Mouse (Mus musculus): ENCODE results near the gene Gng2.

Gng2 gene

GRCm38 (mm10) chr14:19858808-19859776, 118.3 kb downstream of the Gng2 start:
- peak; percentile 11 to 19 for DNase-seq

DNA sequence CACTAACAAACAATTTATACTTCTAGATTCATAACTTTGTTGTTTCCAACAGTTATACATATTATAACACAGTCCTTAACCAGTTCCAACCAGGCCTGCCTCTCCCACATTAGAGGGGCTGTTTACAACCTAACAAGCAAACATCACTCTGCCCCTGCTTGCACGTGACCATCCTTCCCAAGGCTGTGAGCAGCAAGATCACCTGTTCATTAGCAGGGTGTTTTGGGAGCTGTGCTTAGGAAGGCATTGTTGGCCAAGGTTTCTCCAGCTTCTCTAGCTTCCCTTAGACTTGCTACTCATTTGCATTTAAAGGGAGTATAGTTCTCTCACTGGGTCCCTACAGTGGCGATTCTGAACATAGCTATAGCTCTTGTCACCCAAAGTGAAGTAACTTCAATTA, 119.1 kb downstream of the Gng2 start:
- no peak for DNase-seq

DNA sequence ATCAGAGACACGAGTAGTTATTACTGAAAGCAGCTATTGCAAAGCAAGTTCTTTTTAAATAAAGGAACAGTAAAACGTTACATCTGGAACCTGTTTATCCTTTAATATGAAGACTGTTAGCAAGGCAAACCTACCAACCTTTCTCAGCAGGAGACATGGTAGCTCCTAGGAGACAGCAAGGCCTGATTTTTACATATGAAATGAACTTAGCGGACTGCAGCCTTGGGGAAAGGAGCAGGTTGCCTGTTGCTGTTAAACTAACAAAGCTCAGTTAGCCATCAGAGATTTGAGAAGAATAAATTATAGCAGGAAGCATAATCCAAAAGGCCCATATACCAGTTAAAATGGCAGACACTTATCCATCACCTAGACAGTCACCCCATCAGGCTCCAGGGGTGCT, 124.0 kb downstream of the Gng2 start:
- no peak for DNase-seq

DNA sequence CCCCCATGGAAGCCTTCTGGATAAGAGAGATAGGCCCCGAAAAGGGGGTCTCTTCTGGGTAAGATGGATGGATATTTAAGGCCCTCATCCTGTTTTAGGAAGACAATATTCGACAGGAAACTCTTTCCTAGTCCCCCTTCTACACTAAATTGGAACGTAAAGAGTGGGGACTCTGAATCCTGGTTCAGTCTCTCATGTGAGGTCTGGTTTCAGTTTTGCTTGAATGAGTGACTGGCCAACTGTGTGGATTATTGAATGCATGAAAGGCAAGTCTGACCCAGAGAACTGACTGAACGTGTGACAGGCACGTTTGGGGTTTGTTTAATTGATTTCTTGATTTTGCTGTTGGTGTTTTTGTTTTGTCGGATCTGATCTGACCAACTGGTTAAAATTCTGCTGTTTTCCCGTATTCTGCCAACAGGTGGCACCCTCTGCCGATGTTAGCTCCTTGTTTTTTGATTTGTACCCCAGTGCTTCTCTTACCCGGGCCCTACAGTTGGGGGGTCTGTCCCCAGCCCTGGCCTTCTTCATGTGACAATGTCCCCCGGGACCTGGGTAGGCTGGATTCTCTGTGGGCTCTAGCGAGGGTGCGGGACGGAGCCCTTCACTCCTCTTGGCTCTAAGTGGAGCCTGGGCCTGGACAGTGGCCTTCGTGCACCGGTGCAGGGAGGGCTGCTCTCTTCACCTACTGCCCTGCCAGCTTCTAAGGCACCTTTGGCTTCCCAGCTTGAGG, 137.7 kb downstream of the Gng2 start:
- peak; percentile 54 to 86 for DNase-seq

- DNase-seq = no peak
Observed at GRCm38 (mm10) chr14:19836289-19836688, 141.1 kb downstream of the Gng2 start.

DNA sequence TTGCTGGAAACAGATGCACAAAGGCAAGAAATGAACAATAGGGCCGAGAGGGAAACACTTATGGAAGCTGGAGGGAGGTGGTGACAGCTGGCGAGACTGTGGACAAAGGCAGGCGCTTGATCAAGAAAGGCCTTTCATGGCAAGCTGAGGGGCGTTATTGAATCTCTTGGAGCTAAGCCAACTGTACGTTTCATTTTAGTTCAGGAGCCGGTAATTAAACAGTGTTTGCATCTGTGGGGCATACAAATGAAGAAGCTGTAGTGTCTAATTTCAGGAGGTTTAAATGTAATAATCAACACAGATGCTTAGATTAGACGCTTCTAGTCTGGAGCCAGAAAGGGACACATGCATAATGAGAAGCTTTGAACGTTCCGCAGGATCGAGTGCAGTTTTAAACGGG, 151.9 kb downstream of the Gng2 start:
- DNase-seq = no peak

DNA sequence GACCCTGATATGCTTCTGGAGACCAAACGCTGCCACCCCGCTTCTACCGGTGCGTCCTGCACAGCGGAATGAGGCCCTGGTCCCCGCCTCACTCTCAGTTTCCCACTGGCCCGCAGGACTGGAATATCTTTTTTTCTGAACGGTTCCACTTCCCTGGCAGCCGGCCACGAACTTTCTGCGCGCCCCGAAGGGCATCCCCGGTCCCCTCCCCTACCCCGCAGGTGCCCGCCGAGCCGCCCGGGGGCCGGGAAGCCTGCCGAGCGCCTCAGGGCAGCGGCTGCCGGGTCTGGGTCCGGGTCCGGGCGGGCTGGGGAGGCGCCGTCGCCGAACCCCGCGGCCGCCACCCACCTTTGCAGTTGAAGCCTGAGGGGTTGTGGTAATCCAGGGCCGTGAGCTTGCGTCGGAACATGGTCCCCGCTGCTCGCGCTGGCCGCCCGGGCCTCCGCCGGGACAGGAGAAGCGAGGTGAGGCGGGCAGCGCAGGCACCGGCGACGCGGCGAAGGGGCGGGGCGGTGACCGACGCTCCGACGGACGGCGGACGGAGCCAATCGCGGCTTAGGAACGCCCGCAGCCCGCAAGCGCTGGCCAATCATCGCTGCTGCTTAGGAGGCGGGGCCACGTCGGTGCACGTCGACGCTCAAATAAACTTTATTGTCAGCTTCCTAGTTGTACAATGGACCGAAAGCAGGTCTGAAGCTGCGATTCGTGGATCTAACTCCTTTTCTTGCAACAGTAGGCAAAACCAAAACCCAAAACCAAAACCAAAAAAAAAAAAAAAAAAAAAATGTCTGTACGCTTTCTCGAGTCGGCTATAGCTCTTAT, 153.9 kb downstream of the Gng2 start, which contains the start of gene Rtraf:
Rtraf (minus strand) TSS at position 504 of the 822 bp plus-strand sequence.
- peak; percentile 93 to 97 for DNase-seq

Data from kidney, postnatal 36 days (tissue).